Mouse (Mus musculus): ENCODE results near the gene Prim1.
"Not testable (repeated sequence)": the region's sequence is repeated elsewhere in the genome, so short reads cannot be mapped to it uniquely, and the experiment has no call there.

Prim1 gene

DNA sequence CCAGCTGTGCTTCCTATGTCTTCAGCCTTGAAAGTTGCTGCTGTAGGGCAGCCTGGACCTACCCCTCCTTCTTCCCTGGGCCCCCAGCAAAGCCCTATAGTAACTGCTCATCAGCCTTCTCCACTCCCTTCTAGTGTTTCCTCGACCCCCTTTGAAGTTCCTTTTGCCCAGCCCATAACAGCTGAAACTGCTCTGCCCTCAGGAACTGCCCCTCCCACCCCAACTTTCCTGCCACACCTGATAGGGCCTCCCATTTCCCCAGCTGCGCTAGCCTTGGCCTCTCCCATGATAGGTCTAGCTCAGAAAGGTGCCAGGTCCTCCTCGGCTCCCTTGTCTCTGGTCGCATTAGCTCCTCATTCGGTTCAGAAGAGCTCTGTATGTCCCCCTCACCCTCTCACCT is 24.2 kb downstream of the Prim1 start:
- no peak for DNase-seq

DNA sequence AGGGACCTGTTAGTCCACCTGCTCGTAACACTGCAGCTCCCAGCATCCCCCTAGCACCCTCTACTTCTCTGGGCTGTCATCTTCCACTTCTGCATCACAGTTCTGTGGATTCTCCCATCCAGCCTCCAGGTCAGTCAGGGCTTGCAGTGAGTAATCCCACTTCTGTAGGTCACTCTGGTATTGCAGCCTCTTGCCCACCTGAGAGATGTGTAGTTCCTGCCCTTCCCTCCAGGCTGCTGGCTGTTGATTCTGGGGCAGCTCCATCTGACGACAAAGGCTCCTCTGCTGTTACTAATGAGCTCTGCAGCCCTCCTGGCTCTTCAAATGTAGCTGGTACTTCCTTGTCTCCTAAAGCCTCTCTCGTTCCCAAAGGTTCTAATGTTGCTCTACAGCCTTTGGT is 24.9 kb downstream of the Prim1 start:
- no peak for DNase-seq

DNA sequence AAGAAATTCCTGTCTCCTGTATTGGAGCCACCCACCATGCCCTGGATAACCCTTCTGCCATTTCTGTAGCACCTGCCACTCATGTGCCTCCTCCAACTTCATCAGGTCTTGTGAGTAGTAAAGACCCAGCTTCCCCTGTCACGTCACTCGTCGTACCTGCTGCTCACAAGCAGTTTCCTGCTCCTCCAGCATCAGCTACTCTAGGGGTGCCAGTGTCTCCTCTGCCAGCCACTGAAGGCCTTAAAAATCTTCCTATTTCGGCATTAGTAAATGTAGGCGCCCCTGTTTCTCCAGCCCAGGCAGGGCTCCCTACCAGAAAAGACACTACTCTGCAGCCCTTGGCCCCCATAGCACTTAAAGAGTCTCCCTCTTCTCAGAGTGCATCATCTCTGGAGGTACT is 25.3 kb downstream of the Prim1 start:
- no peak for DNase-seq

DNA sequence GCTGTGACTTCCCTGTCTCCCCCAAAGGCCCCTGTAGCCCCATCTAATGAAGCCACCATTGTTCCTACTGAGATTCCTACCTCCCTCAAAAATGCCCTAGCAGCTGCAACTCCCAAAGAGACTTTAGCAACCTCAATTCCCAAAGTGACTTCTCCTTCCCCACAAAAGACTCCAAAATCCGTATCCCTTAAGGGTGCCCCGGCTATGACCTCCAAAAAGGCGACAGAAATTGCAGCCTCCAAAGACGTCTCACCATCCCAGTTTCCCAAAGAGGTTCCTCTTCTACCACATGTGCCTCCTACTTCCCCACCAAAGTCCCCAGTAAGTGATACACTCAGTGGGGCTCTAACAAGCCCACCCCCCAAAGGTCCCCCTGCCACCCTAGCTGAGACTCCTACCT is 26.7 kb downstream of the Prim1 start:
- DNase-seq, result no peak

DNA sequence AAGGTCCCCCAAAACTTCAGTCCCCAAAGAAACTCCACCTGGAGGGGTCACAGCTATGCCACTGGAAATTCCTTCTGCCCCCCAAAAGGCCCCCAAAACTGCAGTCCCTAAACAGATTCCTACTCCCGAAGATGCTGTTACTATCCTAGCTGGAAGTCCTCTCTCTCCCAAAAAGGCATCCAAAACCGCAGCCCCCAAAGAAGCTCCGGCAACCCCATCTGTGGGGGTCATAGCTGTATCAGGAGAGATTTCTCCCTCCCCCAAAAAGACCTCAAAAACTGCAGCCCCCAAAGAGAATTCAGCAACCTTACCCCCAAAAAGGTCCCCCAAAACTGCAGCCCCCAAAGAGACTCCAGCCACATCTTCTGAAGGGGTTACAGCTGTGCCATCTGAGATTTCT is 27.5 kb downstream of the Prim1 start:
- DNase-seq, result no peak

DNA sequence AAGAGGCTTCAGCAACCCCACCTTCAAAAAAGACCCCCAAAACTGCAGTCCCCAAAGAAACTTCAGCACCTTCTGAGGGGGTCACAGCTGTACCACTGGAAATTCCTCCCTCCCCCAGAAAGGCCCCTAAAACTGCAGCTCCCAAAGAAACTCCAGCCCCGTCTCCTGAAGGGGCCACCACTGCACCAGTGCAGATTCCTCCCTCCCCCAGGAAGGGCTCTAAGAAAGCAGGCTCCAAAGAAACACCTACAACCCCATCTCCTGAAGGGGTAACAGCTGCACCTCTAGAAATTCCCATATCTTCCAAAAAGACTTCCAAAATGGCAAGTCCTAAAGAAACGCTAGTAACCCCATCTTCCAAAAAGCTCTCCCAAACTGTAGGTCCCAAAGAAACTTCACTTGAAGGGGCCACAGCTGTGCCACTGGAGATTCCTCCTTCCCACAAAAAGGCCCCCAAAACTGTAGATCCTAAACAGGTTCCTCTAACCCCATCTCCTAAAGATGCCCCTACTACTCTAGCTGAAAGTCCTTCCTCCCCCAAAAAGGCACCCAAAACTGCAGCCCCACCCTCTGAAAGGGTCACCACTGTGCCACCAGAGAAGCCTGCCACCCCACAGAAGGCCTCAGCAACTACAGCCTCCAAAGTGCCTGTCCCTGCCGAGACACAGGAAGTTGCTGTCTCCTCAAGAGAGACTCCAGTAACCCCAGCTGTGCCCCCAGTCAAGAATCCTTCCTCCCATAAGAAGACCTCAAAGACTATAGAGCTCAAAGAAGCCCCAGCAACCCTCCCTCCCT is 28.3 kb downstream of the Prim1 start:
- DNase-seq, result no peak

DNA sequence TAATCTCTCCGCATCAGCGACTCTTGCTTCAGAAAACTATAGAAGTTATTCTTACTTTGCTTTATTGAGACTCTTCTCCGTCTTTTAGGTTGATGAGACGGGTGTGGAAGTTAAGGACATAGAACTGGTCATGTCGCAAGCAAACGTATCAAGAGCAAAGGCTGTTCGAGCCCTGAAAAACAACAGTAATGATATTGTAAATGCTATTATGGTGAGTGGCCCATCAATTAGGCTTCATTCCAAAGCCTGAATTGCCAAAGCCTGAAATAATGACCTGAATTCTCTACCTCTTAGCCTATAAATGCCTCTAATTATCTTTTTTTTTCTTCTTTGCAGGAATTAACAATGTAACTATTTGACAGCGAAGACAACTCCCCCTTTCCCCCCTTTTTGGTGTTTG is 33.2 kb downstream of the Prim1 start:
- no peak for DNase-seq

DNA sequence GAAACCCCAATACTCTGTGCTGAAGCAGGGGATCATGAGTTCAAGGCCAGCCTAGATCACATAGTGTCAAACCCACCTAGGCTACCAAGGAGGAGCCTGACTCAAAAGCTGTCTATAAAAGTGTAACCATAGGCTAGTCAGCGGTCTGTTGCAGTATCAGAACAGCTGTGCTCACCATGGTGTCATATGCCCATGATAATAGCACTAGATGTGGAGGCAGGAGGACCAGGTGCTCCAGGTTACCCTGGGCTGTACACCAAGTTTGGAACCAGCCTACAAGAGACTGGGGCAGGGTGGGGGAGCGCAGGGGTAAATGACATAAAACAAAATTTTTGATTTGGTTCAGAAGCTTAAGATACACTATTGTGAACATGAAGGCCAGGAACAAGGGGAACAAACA is 34.8 kb downstream of the Prim1 start:
- no peak for DNase-seq

DNA sequence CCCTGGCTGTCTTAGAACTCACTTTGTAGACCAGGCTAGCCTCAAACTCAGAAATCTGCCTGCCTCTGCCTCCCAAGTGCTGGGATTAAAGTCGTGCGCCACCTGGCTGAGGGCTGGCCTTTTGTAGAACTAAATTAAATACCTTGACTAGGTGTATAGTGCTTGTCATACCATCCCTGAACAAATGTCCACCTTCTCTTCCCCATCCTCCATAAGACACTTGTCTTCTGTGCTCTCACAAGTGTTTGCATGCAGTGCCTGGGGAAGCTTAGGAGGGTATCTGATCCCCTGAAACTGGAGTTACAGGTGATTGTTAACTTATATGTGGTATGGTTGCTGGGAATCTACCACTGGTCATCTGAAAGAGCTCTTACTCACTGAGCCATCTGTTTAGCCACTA is 35.4 kb downstream of the Prim1 start:
- DNase-seq, result no peak

DNA sequence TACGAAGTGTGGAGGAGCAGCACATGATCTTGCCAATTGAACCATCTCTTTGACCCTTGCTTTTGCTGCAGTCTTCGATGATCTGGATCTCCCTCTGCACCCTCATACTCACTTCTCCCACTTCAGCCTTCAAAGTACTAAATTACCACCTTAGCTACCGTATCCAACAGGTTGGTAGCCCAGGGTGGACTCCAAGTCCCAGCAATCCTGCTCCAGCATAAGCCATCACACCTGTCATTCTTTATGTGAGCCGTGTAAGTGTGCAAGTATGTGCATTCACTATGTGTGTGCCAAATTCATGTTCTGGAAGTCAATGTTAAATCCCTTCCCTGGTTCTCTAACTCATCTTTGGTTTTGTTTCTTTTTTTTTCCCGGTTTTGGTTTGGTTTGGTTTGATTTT is 36.6 kb downstream of the Prim1 start:
- DNase-seq, result no peak

DNA sequence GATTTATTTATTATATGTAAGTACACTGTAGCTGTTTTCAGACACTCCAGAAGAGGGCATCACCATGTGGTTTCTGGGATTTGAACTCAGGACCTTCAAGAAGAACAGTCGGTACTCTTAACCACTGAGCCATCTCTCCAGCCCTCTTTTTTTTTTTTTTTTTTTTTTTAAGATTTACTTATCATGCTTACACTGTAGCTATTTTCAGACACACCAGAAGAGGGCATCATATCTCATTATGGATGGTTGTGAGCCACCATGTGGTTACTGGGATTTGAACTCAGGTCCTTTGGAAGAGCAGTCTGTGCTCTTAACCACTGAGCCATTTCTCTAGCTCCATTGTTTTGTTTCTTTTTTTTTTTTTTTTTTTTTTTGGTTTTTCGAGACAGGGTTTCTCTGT is 37.2 kb downstream of the Prim1 start:
- not testable (repeated sequence) for DNase-seq

DNA sequence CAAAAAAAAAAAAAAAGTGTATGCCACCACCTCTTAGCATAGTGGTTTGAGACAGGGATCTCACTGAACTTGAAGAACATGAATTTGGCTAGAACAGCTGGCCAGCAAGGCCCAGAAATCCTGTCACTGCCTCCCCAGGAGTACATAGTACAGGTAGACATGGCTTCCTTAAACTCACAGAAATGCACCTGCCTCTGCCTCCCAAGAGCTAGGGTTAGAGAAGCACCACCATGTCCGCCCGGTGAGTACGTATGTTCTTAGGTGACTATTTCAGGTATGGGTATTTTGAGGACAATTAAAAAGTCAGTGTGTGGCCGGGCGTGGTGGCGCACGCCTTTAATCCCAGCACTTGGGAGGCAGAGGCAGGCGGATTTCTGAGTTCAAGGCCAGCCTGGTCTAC is 38.0 kb downstream of the Prim1 start:
- no peak for DNase-seq

DNA sequence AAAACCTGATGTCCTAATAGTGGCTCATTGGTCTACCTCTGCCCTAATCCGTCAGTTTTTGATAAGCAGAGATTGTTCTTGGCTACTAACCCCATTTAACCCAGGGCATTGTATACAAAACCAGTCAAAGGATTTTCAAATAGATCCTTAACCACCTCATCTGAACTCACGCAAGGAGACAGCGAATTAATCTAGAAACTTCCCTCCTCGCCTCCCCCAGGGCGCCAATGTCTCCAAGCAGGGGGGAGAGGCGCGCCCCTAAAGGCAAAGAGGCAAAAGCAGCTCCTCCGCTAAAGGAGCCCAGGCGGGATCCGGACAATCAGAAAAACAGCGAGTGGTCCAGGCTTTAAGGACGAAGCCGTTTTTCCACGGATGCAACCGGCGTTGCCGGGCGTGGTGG is 43.2 kb downstream of the Prim1 start:
- DNase-seq, result no peak

DNA sequence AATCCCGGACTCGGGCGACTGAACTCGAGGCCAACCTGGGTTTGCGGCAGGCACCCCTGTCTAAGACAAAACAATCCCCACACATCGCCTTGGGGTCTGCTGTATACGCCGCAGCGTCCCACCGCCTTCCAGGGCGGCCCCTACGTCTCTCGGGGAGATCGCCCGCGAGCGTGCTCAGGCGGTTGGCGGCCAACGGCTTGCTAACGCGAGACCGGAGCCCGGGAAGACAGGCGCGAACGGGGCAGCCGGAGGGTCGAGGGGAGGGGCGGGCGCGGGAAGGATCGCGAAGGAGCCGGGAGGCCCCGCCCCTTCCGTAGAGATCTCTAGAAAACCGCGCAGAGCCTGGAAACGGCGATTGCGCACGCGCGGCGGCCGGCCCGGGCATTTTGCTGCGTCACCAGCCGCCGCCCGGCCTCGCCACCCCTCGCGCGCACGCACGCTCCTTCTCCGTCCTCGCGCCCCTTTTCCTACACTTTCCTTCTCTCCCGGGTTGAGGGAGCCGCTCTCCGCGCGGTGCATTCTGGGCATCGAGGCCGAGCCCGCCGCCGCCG is 43.7 kb downstream of the Prim1 start, which contains the start of gene Ptges3:
Gene Ptges3 (plus strand): TSS at position 354 of the 551 bp plus-strand sequence.
- peak; percentile 98 for DNase-seq

DNA sequence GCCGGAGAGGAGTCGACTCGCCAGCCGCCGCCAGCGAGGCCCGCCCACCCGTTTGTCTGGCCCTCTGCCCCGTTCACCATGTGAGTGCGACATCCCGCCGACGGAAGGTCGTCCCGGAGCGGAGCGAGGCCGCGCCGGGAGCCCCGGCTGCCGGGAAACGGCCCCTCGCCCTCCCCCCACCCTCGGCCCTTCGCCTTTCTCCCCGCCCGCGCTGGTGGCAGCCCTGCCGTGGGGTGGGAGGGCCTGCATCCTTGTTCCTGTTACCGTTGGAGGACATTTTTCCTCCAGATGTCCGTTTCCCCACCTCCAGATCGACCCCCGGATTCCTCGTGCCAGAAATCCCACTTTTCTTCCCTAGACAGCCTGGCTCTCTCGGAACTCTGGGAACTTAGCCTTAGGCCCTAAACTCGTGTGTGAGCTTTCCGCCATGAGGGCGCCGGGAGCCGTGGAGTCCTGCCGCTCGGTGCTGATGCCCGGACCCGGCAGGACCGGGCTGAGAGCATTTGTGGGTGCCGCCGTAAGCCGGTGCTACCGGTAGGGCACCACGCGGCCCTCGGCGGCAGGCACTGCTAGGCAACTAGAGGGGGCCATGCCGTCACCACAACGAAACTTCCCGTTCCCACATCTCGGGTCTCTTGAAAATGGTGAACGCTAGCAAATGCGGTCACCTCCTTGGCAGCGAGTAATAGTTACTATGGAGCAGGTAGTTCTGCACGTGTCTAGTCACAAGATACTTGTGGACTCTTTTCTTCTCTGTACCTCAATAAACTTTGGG is 44.4 kb downstream of the Prim1 start:
- DNase-seq, result peak; percentile 72

DNA sequence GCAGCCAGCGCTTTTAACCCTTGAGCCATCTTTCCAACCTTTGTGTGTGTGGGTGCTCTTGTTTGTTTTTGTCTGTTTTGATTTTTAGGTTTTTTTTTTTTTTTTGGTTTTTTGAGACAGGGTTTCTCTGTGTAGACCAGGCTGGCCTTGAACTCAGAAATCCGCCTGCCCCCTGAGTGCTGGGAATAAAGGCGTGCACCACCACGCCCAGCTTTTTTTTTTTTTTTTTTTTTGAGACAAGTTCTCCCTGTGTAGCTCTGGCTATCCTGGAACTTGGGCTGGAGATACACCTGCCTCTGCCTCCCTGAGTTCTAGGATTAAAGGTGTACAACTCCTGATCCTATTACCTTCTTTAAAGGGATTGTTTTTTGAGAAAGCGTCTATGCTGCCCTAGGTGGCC is 46.1 kb downstream of the Prim1 start:
- no peak for DNase-seq

DNA sequence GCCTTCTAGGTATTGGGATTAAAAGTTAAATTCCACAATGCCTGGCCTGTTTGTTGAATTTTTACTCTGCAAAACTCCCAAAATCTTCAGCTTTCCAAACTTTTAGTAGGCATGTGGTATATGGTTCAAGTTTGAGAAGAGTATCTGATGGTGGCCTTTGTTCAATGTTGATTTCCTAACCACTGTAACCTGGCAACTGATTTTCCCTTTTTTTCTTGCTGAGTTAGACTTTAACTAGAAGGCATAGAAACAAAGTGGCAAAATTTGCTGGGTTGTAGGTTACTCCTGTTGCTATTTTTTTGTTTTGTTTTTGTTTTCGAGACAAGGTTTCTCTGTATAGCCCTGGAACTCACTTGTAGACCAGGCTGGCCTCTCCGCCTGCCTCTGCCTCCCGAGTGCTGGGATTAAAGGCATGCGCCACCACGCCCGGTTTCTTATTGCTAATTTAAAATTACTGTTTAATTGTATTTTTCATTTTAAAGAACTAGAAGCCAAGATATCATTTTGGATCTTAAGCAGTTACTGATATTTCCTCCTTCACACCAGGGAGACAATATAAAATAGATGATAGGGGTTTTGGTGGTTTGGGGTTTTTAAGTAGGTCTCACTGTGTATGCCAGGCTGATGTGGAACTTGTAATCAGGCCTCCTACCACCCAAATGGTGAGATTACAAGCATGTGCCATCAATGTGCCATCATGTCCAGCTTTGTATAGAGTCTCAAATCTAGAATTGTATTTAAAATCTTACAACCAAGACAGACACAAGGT is 47.4 kb downstream of the Prim1 start:
- no peak for DNase-seq

DNA sequence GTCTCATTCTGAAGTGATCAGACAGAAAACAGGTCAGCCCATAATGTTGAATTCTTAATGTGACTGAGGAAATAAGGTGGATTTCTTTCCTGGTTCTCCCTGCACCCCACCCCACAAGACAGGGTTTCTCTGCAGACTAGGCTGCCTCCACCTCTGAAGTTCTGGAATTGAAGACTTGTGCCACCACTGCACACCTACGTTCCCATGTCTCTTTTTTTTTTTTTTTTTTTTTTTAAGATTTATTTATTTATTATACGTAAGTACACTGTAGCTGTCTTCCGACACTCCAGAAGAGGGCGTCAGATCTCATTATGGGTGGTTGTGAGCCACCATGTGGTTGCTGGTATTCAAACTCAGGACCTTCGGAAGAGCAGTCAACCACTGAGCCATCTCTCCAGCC is 51.1 kb downstream of the Prim1 start:
- no peak for DNase-seq

DNA sequence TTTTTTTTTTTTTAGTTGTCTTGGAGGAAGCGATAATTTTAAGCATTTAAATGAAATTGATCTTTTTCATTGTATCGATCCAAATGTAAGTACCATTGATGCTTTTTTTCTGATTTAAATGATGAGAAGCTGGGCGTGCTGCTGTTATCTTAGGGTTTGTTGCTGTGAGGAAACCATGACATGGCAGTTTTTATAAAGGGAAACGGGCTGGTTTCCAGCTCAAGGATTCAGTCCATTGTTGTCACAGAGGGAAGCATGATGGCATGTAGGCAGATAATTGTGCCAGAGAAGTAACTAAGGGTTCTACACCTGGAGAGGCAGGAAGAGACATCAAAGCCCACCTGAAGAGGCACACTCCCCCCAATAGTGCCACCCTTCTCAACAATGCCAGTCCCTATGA is 54.2 kb downstream of the Prim1 start:
- DNase-seq, result no peak

DNA sequence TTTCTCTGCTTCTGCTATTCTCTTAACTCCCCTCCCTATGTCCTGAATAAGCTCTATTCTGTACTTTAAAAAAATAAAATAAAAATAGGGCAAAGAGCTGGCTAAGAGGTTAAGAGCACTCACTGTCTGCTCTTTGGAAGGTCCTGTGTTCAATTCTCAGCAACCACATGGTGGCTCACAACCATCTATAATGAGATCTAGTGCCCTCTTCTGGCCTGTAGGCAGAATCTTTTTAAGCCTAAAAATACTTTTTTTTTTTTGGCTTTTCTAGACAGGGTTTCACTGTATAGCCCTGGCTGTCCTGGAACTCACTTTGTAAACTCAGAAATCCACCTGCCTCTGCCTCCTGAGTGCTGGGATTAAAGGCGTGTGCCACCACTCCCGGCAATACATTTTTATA is 55.5 kb downstream of the Prim1 start:
- DNase-seq, result not testable (repeated sequence)

DNA sequence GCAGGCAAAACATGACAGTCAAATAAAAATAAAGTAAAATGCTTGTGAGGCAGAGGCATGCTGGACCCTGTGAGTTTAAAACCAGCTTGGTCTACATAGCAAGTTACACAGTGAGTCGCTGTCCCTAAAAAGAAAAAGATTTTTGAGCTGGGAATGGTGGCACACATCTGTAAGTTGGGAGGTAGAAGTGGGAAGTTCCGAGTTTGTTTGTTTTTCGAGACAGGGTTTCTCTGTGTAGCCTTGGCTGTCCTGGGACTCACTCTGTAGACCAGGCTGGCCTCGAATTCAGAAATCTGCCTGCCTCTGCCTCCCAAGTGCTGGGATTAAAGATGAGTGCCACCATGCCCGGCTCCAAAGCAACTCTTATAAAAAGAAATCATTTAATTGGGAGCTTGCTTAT is 63.3 kb downstream of the Prim1 start:
- DNase-seq, result not testable (repeated sequence)

All from retina, postnatal 1 day (tissue).